Mouse (Mus musculus): Measurements from ENCODE around the gene Ppfia1.

GRCm38 (mm10) chr7:144438811-144439210 lies 114.7 kb downstream of the Ppfia1 start:
- TF ChIP-seq CTCF (IDR thresholded peaks at IDR 0.05; ENCODE audit: control insufficient read depth, insufficient read depth, insufficient replicate concordance, low read depth, low read length): no peak
- TF ChIP-seq POLR2A (IDR thresholded peaks at IDR 0.05; ENCODE audit: control insufficient read depth, low read depth, low read length): no peak
